Mouse (Mus musculus) CH12.LX (cell line): ENCODE measurements around the gene Ankrd12. TPM values are rescaled to one million over a fixed set of nuclear protein-coding genes. Genes with fewer than 3 reads are reported as not detected.
A peak's percentile ranks its signal among the peaks of the same experiment; 100 is the strongest.

Experiments used
- DNase-seq: peaks from one replicate; pipeline ENCODE4 v3.0.0-alpha.2; 2013; ENCODE audit errors: extremely low read depth
- H3K27ac ChIP-seq: 2 replicates; pipeline ENCODE4 v1.5.1; 2012; ENCODE audit warnings: low read depth, mild to moderate bottlenecking, control low read depth, moderate library complexity; ENCODE audit not compliant: insufficient read depth
- H3K27me3 ChIP-seq: replicated peaks from 2 replicates; pipeline ENCODE3; 2012; ENCODE audit warnings: inconsistent platforms
- H3K36me3 ChIP-seq, 2 experiments: replicated peaks in 1 of 2; 2 replicates each; pipeline versions ENCODE3 to v1.6.1; 2012; ENCODE audit warnings: inconsistent platforms in 1 of 2, low read length in 1 of 2, mild to moderate bottlenecking in 1 of 2, mixed read lengths in 1 of 2, moderate library complexity in 1 of 2; ENCODE audit not compliant: control insufficient read depth in 1 of 2, insufficient read depth in 1 of 2
- H3K4me1 ChIP-seq, 2 experiments: 2 replicates each; pipeline ENCODE4 v1.6.1; 2012; ENCODE audit warnings: inconsistent platforms in 1 of 2, moderate library complexity in 1 of 2; ENCODE audit not compliant: insufficient read depth in 2 of 2, control insufficient read depth in 1 of 2
- H3K4me2 ChIP-seq: 2 replicates; pipeline ENCODE4 v1.6.1; 2012; ENCODE audit warnings: low read depth, mild to moderate bottlenecking, control low read depth; ENCODE audit not compliant: poor library complexity, insufficient read depth, severe bottlenecking
- H3K4me3 ChIP-seq, 3 experiments: fragments of 150-350 bp in 1 of 3; sonication (generic) in 1 of 3; replicated peaks in 1 of 3; 2 replicates each; pipeline versions ENCODE3 to v1.5.1; 2011 to 2012; ENCODE audit warnings: low read depth in 2 of 3, low read length in 2 of 3, mild to moderate bottlenecking in 2 of 3, moderate library complexity in 2 of 3, control low read depth in 1 of 3, improper control_type of control experiment in 1 of 3, inconsistent platforms in 1 of 3, mixed read lengths in 1 of 3; ENCODE audit not compliant: poor library complexity in 1 of 3
- H3K79me2 ChIP-seq: replicated peaks from 2 replicates; pipeline ENCODE4 v1.6.1; 2012; ENCODE audit warnings: mild to moderate bottlenecking, moderate library complexity; ENCODE audit not compliant: control insufficient read depth, poor library complexity, insufficient read depth, severe bottlenecking; ENCODE audit errors: extremely low read depth
- H3K9ac ChIP-seq: 2 replicates; pipeline ENCODE4 v1.6.1; 2012; ENCODE audit warnings: low read depth, mild to moderate bottlenecking, control low read depth, moderate library complexity; ENCODE audit not compliant: insufficient read depth
- H3K9me3 ChIP-seq: replicated peaks from 2 replicates; pipeline ENCODE3; 2012; ENCODE audit warnings: low read length, inconsistent platforms, mixed read lengths
- CTCF ChIP-seq, 2 experiments: IDR thresholded peaks in 1 of 2; conservative IDR thresholded peaks in 1 of 2; 2 replicates each; pipeline ENCODE4 v1.5.1; 2011 to 2012; ENCODE audit warnings: low read depth in 2 of 2, low read length in 2 of 2, improper control_type of control experiment in 1 of 2, inconsistent platforms in 1 of 2, mild to moderate bottlenecking in 1 of 2, moderate library complexity in 1 of 2
- E2F4 ChIP-seq: IDR thresholded peaks from 2 replicates; pipeline ENCODE4 v1.6.1; 2011; ENCODE audit warnings: low read depth, low read length, improper control_type of control experiment; ENCODE audit not compliant: insufficient replicate concordance
- ELF1 ChIP-seq: IDR thresholded peaks from 2 replicates; pipeline ENCODE4 v1.6.1; 2014; ENCODE audit warnings: low read depth, mild to moderate bottlenecking, inconsistent platforms, low read length, improper control_type of control experiment
- HCFC1 ChIP-seq: IDR thresholded peaks from 2 replicates; pipeline ENCODE4 v1.6.1; 2012; ENCODE audit warnings: low read depth, mild to moderate bottlenecking, inconsistent platforms, low read length, improper control_type of control experiment
- MAX ChIP-seq: IDR thresholded peaks from 2 replicates; pipeline ENCODE4 v1.6.1; 2011; ENCODE audit warnings: low read length, improper control_type of control experiment
- MAZ ChIP-seq: IDR thresholded peaks from 2 replicates; pipeline ENCODE4 v1.6.1; 2012; ENCODE audit warnings: low read depth, mild to moderate bottlenecking, inconsistent platforms, low read length, improper control_type of control experiment, moderate library complexity
- MYC ChIP-seq: IDR thresholded peaks from 2 replicates; pipeline ENCODE4 v1.6.1; 2011; ENCODE audit warnings: low read depth, mild to moderate bottlenecking, improper control_type of control experiment, low read length
- NELFE ChIP-seq: IDR thresholded peaks from 2 replicates; pipeline ENCODE4 v1.6.1; 2011; ENCODE audit warnings: low read depth, low read length, improper control_type of control experiment
- NRF1 ChIP-seq: IDR thresholded peaks from 2 replicates; pipeline ENCODE4 v1.6.1; 2014; ENCODE audit warnings: low read depth, mild to moderate bottlenecking, inconsistent platforms, low read length, improper control_type of control experiment, moderate library complexity
- PAX5 ChIP-seq: IDR thresholded peaks from 2 replicates; pipeline ENCODE4 v1.6.1; 2012; ENCODE audit warnings: low read length, inconsistent platforms, mixed read lengths
- POLR2A ChIP-seq: IDR thresholded peaks from 2 replicates; pipeline ENCODE4 v1.6.1; 2011; ENCODE audit warnings: low read depth, mild to moderate bottlenecking, improper control_type of control experiment, low read length
- RAD21 ChIP-seq: IDR thresholded peaks from 2 replicates; pipeline ENCODE4 v1.6.1; 2011; ENCODE audit warnings: low read depth, mild to moderate bottlenecking, low read length, improper control_type of control experiment, moderate library complexity
- SMC3 ChIP-seq: IDR thresholded peaks from 2 replicates; pipeline ENCODE4 v1.6.1; 2011; ENCODE audit warnings: low read depth, low read length, improper control_type of control experiment
- USF1 ChIP-seq: IDR thresholded peaks from 2 replicates; pipeline ENCODE4 v1.6.1; 2014; ENCODE audit warnings: low read depth, mild to moderate bottlenecking, inconsistent platforms, low read length, improper control_type of control experiment
- USF2 ChIP-seq: conservative IDR thresholded peaks from 2 replicates; pipeline ENCODE4 v1.6.1; 2011; ENCODE audit warnings: low read depth, low read length, improper control_type of control experiment
- ZC3H11A ChIP-seq: IDR thresholded peaks from 2 replicates; pipeline ENCODE4 v1.6.1; 2012; ENCODE audit warnings: low read depth, mild to moderate bottlenecking, inconsistent platforms, low read length, improper control_type of control experiment
- dilution Hi-C: fragments of 300-500 bp; cut with MboI; formaldehyde crosslinking; loops from 2 replicates; pipeline ENCODE4 v1.14.3; 2020; ENCODE audit warnings: low sequenced_read_pairs; ENCODE audit not compliant: extremely low pct_unique_long_range_greater_than_20kb, extremely low pct_ligation_motif_present
- in situ Hi-C: fragments of 300-500 bp; cut with MboI; formaldehyde crosslinking; loops from 3 replicates; pipeline ENCODE4 v1.14.3; 2019; ENCODE audit warnings: low sequenced_read_pairs, low pct_ligation_motif_present, low pct_unique_long_range_greater_than_20kb, mixed read lengths
- polyA plus RNA-seq: library from polyadenylated mRNA; unstranded; fragments of >175 nt; gene quantifications from 2 replicates; pipeline ENCODE4 v1.2.1, GENCODE M21; 2012; ENCODE audit warnings: low read depth; ENCODE audit not compliant: insufficient read length
- total RNA-seq, 2 experiments: library from RNA; depleted of rRNA; stranded (reverse); fragments of 300-350 nt in 1 of 2; fragments of >200 nt in 1 of 2; gene quantifications; 2 replicates each; pipeline ENCODE4 v1.2.3; 2012 to 2014

Ankrd12 gene
- total and polyA plus RNA-seq, 3 experiments = 1.6 to 5.6 (median 1.7) TPM

DNA sequence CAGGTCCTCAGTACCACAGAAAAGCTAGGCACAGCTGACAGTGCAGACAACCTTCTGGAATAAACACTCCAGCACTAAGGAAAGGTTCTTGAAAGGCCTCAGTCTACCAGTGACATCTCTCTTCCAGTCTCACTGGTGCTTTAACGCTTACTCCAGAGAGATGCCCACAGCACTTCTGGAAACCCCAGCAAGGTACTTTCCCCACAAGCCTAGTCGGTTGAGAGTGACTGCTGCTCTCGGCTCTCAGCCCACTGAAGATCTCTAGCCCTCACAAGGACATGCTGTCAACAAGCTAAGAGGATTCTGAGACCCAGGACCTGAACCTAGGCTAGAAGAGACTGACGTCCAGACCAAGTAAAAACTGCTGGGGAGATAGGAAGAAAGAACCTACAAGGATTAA is 11.8 kb downstream of the Ankrd12 start:
- Histone ChIP-seq H3K4me3 (no peak overlapping the region), H3K27me3 (no peaks in the 10 kb centered on the region), H3K9ac (peak overlapping the region; percentile 49; the same call in 1 of the 2 replicates), H3K9me3 (no peaks in the 10 kb centered on the region), H3K4me1 (peaks cover 12 to 32% of the 10 kb centered on the region in 2 experiments), H3K27ac (peak overlapping the region; percentile 46; the same call in 1 of the 2 replicates), H3K4me2 (peak overlapping the region; percentile 90), H3K79me2 (peaks cover 31% of the 10 kb centered on the region), H3K36me3 (no peaks in the 10 kb centered on the region)
- dilution Hi-C loops = no loop called here
- TF ChIP-seq SMC3 (no peak), MAZ (no peak), NRF1 (no peak), MYC (no peak), PAX5 (no peak), USF2 (no peak), USF1 (no peak), ZC3H11A (no peak), E2F4 (no peak)
- peak; percentile 42 for DNase-seq
- in situ Hi-C loops = no loop called here

DNA sequence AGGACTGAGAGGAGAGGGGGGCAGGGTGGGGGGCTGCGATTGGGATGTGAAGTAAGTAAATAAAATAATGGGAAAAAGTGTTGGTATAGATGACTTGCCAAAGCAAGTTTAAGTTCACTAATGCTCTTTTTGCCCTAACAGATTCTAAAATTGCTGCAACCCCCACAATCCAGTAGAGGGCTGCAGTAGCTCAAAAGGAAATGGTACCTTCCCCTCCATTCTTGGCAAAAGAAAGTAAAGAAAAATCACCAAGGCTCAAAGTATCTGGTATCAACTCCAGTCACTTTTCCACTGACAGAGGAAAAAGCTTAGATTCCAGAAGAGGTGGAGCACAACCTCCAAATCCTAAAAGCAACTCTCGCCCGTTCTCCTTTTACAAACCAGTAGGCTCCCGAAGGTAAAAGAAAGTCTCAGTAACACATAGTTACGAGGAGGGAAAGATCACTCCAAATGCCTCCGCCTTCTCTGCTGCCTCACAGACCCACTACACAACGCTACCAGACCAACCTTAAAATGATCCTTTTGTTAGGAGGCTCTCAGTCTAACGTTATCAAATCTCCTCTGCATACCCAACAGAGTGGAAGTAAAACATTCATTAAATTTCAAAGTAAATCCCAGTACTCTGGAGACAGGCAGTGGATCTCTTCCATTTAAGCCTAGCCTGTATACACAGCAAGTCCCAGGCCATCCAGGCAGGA is 15.5 kb downstream of the Ankrd12 start:
- peak; percentile 16 for DNase-seq
- H3K79me2 ChIP-seq = peaks cover 19% of the 10 kb centered on the region
- TF ChIP-seq MAX (no peak), ZC3H11A (no peak), CTCF (conservative IDR thresholded peaks at IDR 0.05 in 1 of 2, IDR thresholded peaks at IDR 0.05 in 1 of 2; ENCODE audit: low read depth in 2 of 2, low read length in 2 of 2) (peak; percentile 8 to 70; a peak in 2 of 4 replicates), NELFE (no peak), SMC3 (peak; percentile 58), ELF1 (no peak), POLR2A (no peak), HCFC1 (no peak), RAD21 (peak; percentile 67)
- TF ChIP-seq, all 38 proteins: peak for 3

More for the DNA sequence above, 15.5 kb downstream of the Ankrd12 start:
- in situ Hi-C loops (no loop called here), dilution Hi-C loops (no loop called here)
- Histone ChIP-seq H3K9me3 (no peaks in the 10 kb centered on the region), H3K4me1 (peaks cover 23 to 52% of the 10 kb centered on the region in 2 experiments), H3K4me3 (no peak overlapping the region), H3K27ac (no peak overlapping the region), H3K9ac (no peak overlapping the region), H3K27me3 (no peaks in the 10 kb centered on the region), H3K36me3 (no peaks in the 10 kb centered on the region), H3K4me2 (no peak overlapping the region)
